Mouse (Mus musculus) testis, adult 2 months (tissue): ENCODE results near the gene H2-Ab1.

Source experiments
- CTCF ChIP-seq: fragments of 200-500 bp; IDR thresholded peaks from 2 replicates; pipeline ENCODE4 v1.5.1; 2012; ENCODE audit warnings: low read depth, mild to moderate bottlenecking, inconsistent platforms, low read length, moderate library complexity; ENCODE audit not compliant: control insufficient read depth, insufficient read depth, insufficient replicate concordance
- POLR2A ChIP-seq: fragments of 200-500 bp; IDR thresholded peaks from 2 replicates; pipeline ENCODE4 v1.6.1; 2012; ENCODE audit warnings: low read depth, mild to moderate bottlenecking, inconsistent platforms, low read length, moderate library complexity; ENCODE audit not compliant: control insufficient read depth

- no peak for TF ChIP-seq POLR2A
- TF ChIP-seq CTCF = no peak
Observed at GRCm38 (mm10) chr17:34285371-34285770, 27.9 kb downstream of the H2-Ab1 start.
